In genomic region chr19:36001512-36001911, GRCm38 (mm10) we compare ENCODE assay signal across 11 mouse cellular contexts. TPM values are rescaled to one million over a fixed set of nuclear protein-coding genes. Genes with fewer than 3 reads are reported as not detected.
A peak's percentile ranks its signal among the peaks of the same experiment; 100 is the strongest.
DNase-seq lines count a peak whose midpoint lies in the region; ATAC-seq and TF ChIP-seq lines count a peak whose summit lies in the region.
"Had no signal": no experiment of that assay in that cellular context is flagged by ENCODE, and none has a peak within 500 bp of the region (broad histone marks: within the 10 kb centered on the region; RNA-seq: fewer than 3 reads in every experiment).

No protein-coding gene starts in this region.

- H3K27ac ChIP-seq in layer of hippocampus, adult 2 months = no peak overlapping the region
- no peak overlapping the region for H3K27ac ChIP-seq in hindbrain, embryonic 10.5 days
- H3K27ac ChIP-seq in neural tube, embryonic 15.5 days (replicated peaks) = no peak overlapping the region

- peaks cover 17% of the 10 kb centered on the region for H3K4me1 ChIP-seq in hindbrain, embryonic 10.5 days (replicated peaks)
- H3K4me1 ChIP-seq in neural tube, embryonic 15.5 days = peaks cover 19% of the 10 kb centered on the region

- no peaks in the 10 kb centered on the region for H3K9me3 ChIP-seq in hindbrain, embryonic 10.5 days
- no peaks in the 10 kb centered on the region for H3K9me3 ChIP-seq in neural tube, embryonic 15.5 days (replicated peaks)

- ATAC-seq in neural tube, embryonic 15.5 days (ENCODE audit: low FRiP score) = peak; percentile 13; the same call in 1 of the 2 replicates
- ATAC-seq: lung, postnatal 0 days had no signal

- DNase-seq in layer of hippocampus, adult 2 months (ENCODE audit: low spot score in 2 of 2) = no peak
- no peak for DNase-seq in layer of hippocampus, postnatal 10 days (ENCODE audit: low spot score in 2 of 2)
- DNase-seq in R1 (ENCODE audit: low read depth, low spot score) = peak; percentile 41
- DNase-seq in hindbrain, embryonic 10.5 days (ENCODE audit: low spot score) = peak; percentile 9
- no peak for DNase-seq in left cerebral cortex, postnatal 10 days (ENCODE audit: extremely low spot score in 1 of 2, low spot score in 2 of 2)
- no peak for DNase-seq in gastrocnemius, postnatal 25 days
- DNase-seq: cerebellum, adult 11-12 months; heart, postnatal 10 days; thymus, adult 18-20 months had no signal

- no peak overlapping the region for H3K9ac ChIP-seq in neural tube, embryonic 15.5 days (replicated peaks)

- no peaks in the 10 kb centered on the region for H3K36me3 ChIP-seq in hindbrain, embryonic 10.5 days
- H3K36me3 ChIP-seq in neural tube, embryonic 15.5 days = no peaks in the 10 kb centered on the region

- intact Hi-C loops in left cerebral cortex, postnatal 10 days (cut with DNase I) = no loop called here

- peak; percentile 67 for TF ChIP-seq CTCF in layer of hippocampus, adult 2 months (conservative IDR thresholded peaks at IDR 0.05)

- no peaks in the 10 kb centered on the region for H3K27me3 ChIP-seq in hindbrain, embryonic 10.5 days (ENCODE audit: insufficient read depth, poor library complexity, severe bottlenecking)
- H3K27me3 ChIP-seq in neural tube, embryonic 15.5 days (replicated peaks) = no peaks in the 10 kb centered on the region

- no peak overlapping the region for H3K4me2 ChIP-seq in neural tube, embryonic 15.5 days

- 44% methylated on average over 1 of the region's 1 CpGs for WGBS in hindbrain, embryonic 10.5 days
- WGBS in neural tube, embryonic 15.5 days = 28% methylated on average over 1 of the region's 1 CpGs

- no peak overlapping the region for H3K4me3 ChIP-seq in layer of hippocampus, adult 2 months
- H3K4me3 ChIP-seq in hindbrain, embryonic 10.5 days = no peak overlapping the region
- no peak overlapping the region for H3K4me3 ChIP-seq in neural tube, embryonic 15.5 days (replicated peaks)

RNA-seq across cellular contexts. Expression of gene Htr7, which starts 55.8 kb away (rescaled TPM):
- 1 to 10 TPM; 8.5 to 9.0 TPM for total RNA-seq in layer of hippocampus, adult 2 months (2021)
- total RNA-seq in layer of hippocampus, postnatal 10 days (2021) = 10 to 100 TPM; 13.5 to 15.6 TPM
- polyA plus RNA-seq in hindbrain, embryonic 10.5 days (2016; fragmentation: Nextera tagmentation; extraction: Ambion mirVana) = 0.81 and 0.86 TPM in 2 replicates
- 20.5 and 23.8 TPM in 2 replicates for polyA plus RNA-seq in neural tube, embryonic 15.5 days (2015; fragmentation: Nextera tagmentation; extraction: Ambion mirVana)
- 10 to 100 TPM; 14.1 to 16.0 TPM for total RNA-seq in left cerebral cortex, postnatal 10 days (2021)
- total RNA-seq in gastrocnemius, postnatal 25 days (2021) = under 1 TPM; 0.54 to 0.59 TPM
- polyA plus RNA-seq: lung, postnatal 0 days had no signal

Comparison
In these comparisons a context has a peak if more than half of its experiments do, and no peak if none do; other contexts are left out.
1. DNase-seq: peak in R1 (single experiment) and hindbrain, embryonic 10.5 days (single experiment); none in layer of hippocampus, adult 2 months (0 of 2), layer of hippocampus, postnatal 10 days (0 of 2), left cerebral cortex, postnatal 10 days (0 of 2) and gastrocnemius, postnatal 25 days (single experiment).
2. RNA of gene Htr7, which starts 55.8 kb away (total RNA-seq): 14.1 to 16.0 TPM in left cerebral cortex, postnatal 10 days, 13.5 to 15.6 TPM in layer of hippocampus, postnatal 10 days and 8.5 to 9.0 TPM in layer of hippocampus, adult 2 months; 0.54 to 0.59 TPM in gastrocnemius, postnatal 25 days; every median in the first group is over 4 times any median in the second.